In the genomic region with DNA sequence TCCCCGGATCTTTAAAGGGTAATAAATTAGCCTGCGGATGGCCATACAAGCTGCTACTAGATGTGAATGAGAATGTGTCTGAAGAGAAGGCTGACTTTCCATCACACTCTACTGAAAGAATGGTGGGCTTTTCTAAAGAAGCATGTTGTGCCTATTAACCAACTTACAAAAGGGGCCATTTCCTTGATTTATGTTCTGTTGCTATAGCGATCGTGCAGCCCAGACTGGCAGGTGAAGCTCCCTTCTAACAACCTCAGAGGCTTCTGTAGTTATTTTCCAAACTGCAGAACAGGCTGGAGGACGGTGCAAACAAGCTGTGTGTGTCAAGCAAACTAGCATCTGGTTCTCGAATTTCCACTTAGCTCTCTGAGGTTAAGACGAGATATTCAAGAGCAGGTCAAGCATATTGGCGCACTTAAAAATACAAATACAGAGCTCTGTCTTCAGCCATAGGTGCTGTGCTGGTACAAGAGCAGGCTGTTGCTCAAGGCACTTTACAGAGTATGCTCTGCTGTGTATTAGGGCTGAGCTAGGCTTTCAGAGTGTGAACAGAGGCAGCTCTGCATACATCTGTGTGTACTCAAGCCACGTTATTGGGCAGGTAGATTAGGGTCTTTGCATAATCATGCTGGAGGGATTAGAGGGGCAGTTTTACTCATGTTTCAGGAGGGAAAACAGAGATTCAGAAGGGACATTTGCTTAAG, we compare ENCODE assay signal across 9 mouse cellular contexts.
DNase-seq lines count a peak whose midpoint lies in the region; ATAC-seq and TF ChIP-seq lines count a peak whose summit lies in the region.
"Had no signal": no experiment of that assay in that cellular context is flagged by ENCODE, and none has a peak within 500 bp of the region (broad histone marks: within the 10 kb centered on the region; RNA-seq: fewer than 3 reads in every experiment).

No protein-coding gene starts in this region.

- H3K36me3 ChIP-seq in lung, embryonic 15.5 days = no peaks in the 10 kb centered on the region
- no peaks in the 10 kb centered on the region for H3K36me3 ChIP-seq in forebrain, embryonic 13.5 days (ENCODE audit: poor library complexity, severe bottlenecking)
- no peaks in the 10 kb centered on the region for H3K36me3 ChIP-seq in limb, embryonic 12.5 days
- no peaks in the 10 kb centered on the region for H3K36me3 ChIP-seq in neural tube, embryonic 15.5 days
- H3K36me3 ChIP-seq in liver, embryonic 11.5 days (ENCODE audit: control insufficient read depth, insufficient read depth, low read length) = no peaks in the 10 kb centered on the region
- H3K36me3 ChIP-seq in heart, adult 2 months (ENCODE audit: control insufficient read depth, insufficient read depth, low read length) = no peaks in the 10 kb centered on the region
- H3K36me3 ChIP-seq: liver, embryonic 12.5 days had no signal

- intact Hi-C loops in heart, adult 2 months (cut with DNase I) = no loop called here

- peak overlapping the region; percentile 1; the same call in 1 of the 2 replicates for H3K4me2 ChIP-seq in lung, embryonic 15.5 days
- 0 out of 2 replicates have a peak overlapping the region, but pooled peaks have one; percentile 8 for H3K4me2 ChIP-seq in forebrain, embryonic 13.5 days
- peak overlapping the region; percentile 40 for H3K4me2 ChIP-seq in limb, embryonic 12.5 days
- H3K4me2 ChIP-seq in neural tube, embryonic 15.5 days = peak overlapping the region; percentile 17
- H3K4me2 ChIP-seq in liver, embryonic 11.5 days = no peak overlapping the region
- H3K4me2 ChIP-seq: liver, embryonic 12.5 days had no signal

- no peak overlapping the region for H3K4me3 ChIP-seq in lung, embryonic 15.5 days
- no peak overlapping the region for H3K4me3 ChIP-seq in forebrain, embryonic 13.5 days
- H3K4me3 ChIP-seq in limb, embryonic 12.5 days (replicated peaks) = no peak overlapping the region
- H3K4me3 ChIP-seq in neural tube, embryonic 15.5 days (replicated peaks) = no peak overlapping the region
- no peak overlapping the region for H3K4me3 ChIP-seq in liver, embryonic 11.5 days (ENCODE audit: low read depth, low read length)
- H3K4me3 ChIP-seq in heart, adult 2 months = no peak overlapping the region
- H3K4me3 ChIP-seq: liver, embryonic 12.5 days had no signal

- H3K9ac ChIP-seq in lung, embryonic 15.5 days = no peak overlapping the region
- no peak overlapping the region for H3K9ac ChIP-seq in forebrain, embryonic 13.5 days
- H3K9ac ChIP-seq in limb, embryonic 12.5 days (replicated peaks) = no peak overlapping the region
- no peak overlapping the region for H3K9ac ChIP-seq in neural tube, embryonic 15.5 days (replicated peaks)
- H3K9ac ChIP-seq in liver, embryonic 11.5 days (ENCODE audit: low read depth, low read length) = no peak overlapping the region
- no peak overlapping the region for H3K9ac ChIP-seq in heart, adult 2 months (ENCODE audit: low read depth, low read length)
- H3K9ac ChIP-seq: liver, embryonic 12.5 days had no signal

- no peak for TF ChIP-seq EP300 in heart, adult 2 months (IDR thresholded peaks at IDR 0.05; ENCODE audit: insufficient read depth, low read depth, low read length)

- no peaks in the 10 kb centered on the region for H3K9me3 ChIP-seq in lung, embryonic 15.5 days
- H3K9me3 ChIP-seq in forebrain, embryonic 13.5 days (replicated peaks) = no peaks in the 10 kb centered on the region
- no peaks in the 10 kb centered on the region for H3K9me3 ChIP-seq in limb, embryonic 12.5 days
- H3K9me3 ChIP-seq in neural tube, embryonic 15.5 days (replicated peaks) = no peaks in the 10 kb centered on the region
- no peaks in the 10 kb centered on the region for H3K9me3 ChIP-seq in liver, embryonic 11.5 days (ENCODE audit: control insufficient read depth, low read length)
- H3K9me3 ChIP-seq: liver, embryonic 12.5 days had no signal

- WGBS in lung, embryonic 15.5 days = 8% methylated on average over 9 of the region's 9 CpGs
- 5% methylated on average over 9 of the region's 9 CpGs for WGBS in forebrain, embryonic 13.5 days
- 5% methylated on average over 9 of the region's 9 CpGs for WGBS in limb, embryonic 12.5 days
- WGBS in neural tube, embryonic 15.5 days = 4% methylated on average over 9 of the region's 9 CpGs
- WGBS in liver, embryonic 11.5 days = 52% methylated on average over 9 of the region's 9 CpGs
- WGBS in heart, adult 2 months = 76% methylated on average over 9 of the region's 9 CpGs

- no peak for TF ChIP-seq CTCF in heart, adult 2 months (IDR thresholded peaks at IDR 0.05)

- peaks cover 52% of the 10 kb centered on the region for H3K4me1 ChIP-seq in lung, embryonic 15.5 days
- peaks cover 23% of the 10 kb centered on the region for H3K4me1 ChIP-seq in forebrain, embryonic 13.5 days
- H3K4me1 ChIP-seq in limb, embryonic 12.5 days (replicated peaks) = peaks cover 31% of the 10 kb centered on the region
- H3K4me1 ChIP-seq in neural tube, embryonic 15.5 days = peaks cover 32% of the 10 kb centered on the region
- peaks cover 10% of the 10 kb centered on the region; the same call in 1 of the 2 replicates for H3K4me1 ChIP-seq in liver, embryonic 11.5 days (replicated peaks; ENCODE audit: control insufficient read depth, insufficient read depth, low read length)
- H3K4me1 ChIP-seq in heart, adult 2 months (ENCODE audit: control insufficient read depth, insufficient read depth, low read length) = peaks cover 1% of the 10 kb centered on the region; the same call in 1 of the 2 replicates
- H3K4me1 ChIP-seq: liver, embryonic 12.5 days had no signal

- peak; percentile 41 for ATAC-seq in lung, embryonic 15.5 days (ENCODE audit: borderline replicate concordance, extremely low read depth, low FRiP score, low TSS enrichment)
- ATAC-seq in forebrain, embryonic 13.5 days = peak; percentile 61
- ATAC-seq in limb, embryonic 12.5 days (ENCODE audit: insufficient number of reproducible peaks, insufficient read depth, low FRiP score, low TSS enrichment, low read depth) = peak; percentile 81
- peak; percentile 87 for ATAC-seq in neural tube, embryonic 15.5 days (ENCODE audit: low FRiP score)
- ATAC-seq in liver, embryonic 11.5 days (replicated peaks; ENCODE audit: low FRiP score) = no peak
- ATAC-seq: liver, embryonic 12.5 days had no signal

- no peaks in the 10 kb centered on the region for H3K27me3 ChIP-seq in lung, embryonic 15.5 days
- peaks cover 25% of the 10 kb centered on the region for H3K27me3 ChIP-seq in forebrain, embryonic 13.5 days
- no peaks in the 10 kb centered on the region for H3K27me3 ChIP-seq in limb, embryonic 12.5 days
- H3K27me3 ChIP-seq in neural tube, embryonic 15.5 days (replicated peaks) = no peaks in the 10 kb centered on the region
- no peaks in the 10 kb centered on the region for H3K27me3 ChIP-seq in liver, embryonic 11.5 days (replicated peaks; ENCODE audit: control insufficient read depth, insufficient read depth, low read length)
- H3K27me3 ChIP-seq in heart, adult 2 months (ENCODE audit: control insufficient read depth, insufficient read depth, low read length) = no peaks in the 10 kb centered on the region
- H3K27me3 ChIP-seq: liver, embryonic 12.5 days had no signal

- TF ChIP-seq POLR2A in heart, adult 2 months (IDR thresholded peaks at IDR 0.05; ENCODE audit: insufficient read depth, low read depth, low read length) = no peak

- no peaks in the 10 kb centered on the region for H3K79me2 ChIP-seq in heart, adult 2 months (replicated peaks; ENCODE audit: control insufficient read depth, insufficient read depth, low read length)

- no peak for DNase-seq in lung, postnatal 14 days
- no peak for DNase-seq in thymus, postnatal 0 days (ENCODE audit: low spot score)
- DNase-seq in liver, embryonic 11.5 days (ENCODE audit: low spot score) = no peak
- DNase-seq in heart, adult 2 months = no peak

- peak overlapping the region; percentile 8; the same call in 1 of the 2 replicates for H3K27ac ChIP-seq in lung, embryonic 15.5 days
- no peak overlapping the region for H3K27ac ChIP-seq in forebrain, embryonic 13.5 days
- peak overlapping the region; percentile 41; the same call in 1 of the 2 replicates for H3K27ac ChIP-seq in limb, embryonic 12.5 days
- 0 out of 2 replicates have a peak overlapping the region, but pooled peaks have one; percentile 13 for H3K27ac ChIP-seq in neural tube, embryonic 15.5 days (replicated peaks)
- H3K27ac ChIP-seq in liver, embryonic 11.5 days (ENCODE audit: low read depth, low read length) = no peak overlapping the region
- H3K27ac ChIP-seq in heart, adult 2 months = no peak overlapping the region
- H3K27ac ChIP-seq: liver, embryonic 12.5 days had no signal

Comparison
In these comparisons a context has a peak if more than half of its experiments do, and no peak if none do; other contexts are left out.
1. H3K27ac ChIP-seq: peak in lung, embryonic 15.5 days (single experiment), limb, embryonic 12.5 days (single experiment) and neural tube, embryonic 15.5 days (single experiment); none in forebrain, embryonic 13.5 days (single experiment), liver, embryonic 11.5 days (single experiment) and heart, adult 2 months (single experiment).